Mouse (Mus musculus) hindbrain, embryonic 11.5 days (tissue): Measurements from ENCODE around the gene Sptssa. TPM values are rescaled to one million over a fixed set of nuclear protein-coding genes. Genes with fewer than 3 reads are reported as not detected.
A peak's percentile ranks its signal among the peaks of the same experiment; 100 is the strongest.

Source experiments
- ATAC-seq: fragments of 200-750 bp; cut with Nextera tagmentation; 2 replicates; pipeline ENCODE4 v1.8.0; 2017; ENCODE audit warnings: mild to moderate bottlenecking, moderate TSS enrichment, moderate library complexity; ENCODE audit not compliant: low FRiP score
- DNase-seq: peaks from one replicate; pipeline ENCODE4 v3.0.0-alpha.2; 2015; ENCODE audit warnings: low spot score
- H3K27ac ChIP-seq: fragments of 300-500 bp; sonication (generic); 2 replicates; pipeline ENCODE4 v1.5.1; 2014; ENCODE audit warnings: mild to moderate bottlenecking, low read depth, low read length
- H3K27me3 ChIP-seq: fragments of 300-500 bp; sonication (generic); 2 replicates; pipeline ENCODE4 v1.6.1; 2014; ENCODE audit warnings: mild to moderate bottlenecking, low read length, moderate library complexity, mixed read lengths; ENCODE audit not compliant: control insufficient read depth, insufficient read depth
- H3K36me3 ChIP-seq: fragments of 300-500 bp; sonication (generic); 2 replicates; pipeline ENCODE4 v1.6.1; 2014; ENCODE audit warnings: mild to moderate bottlenecking, low read length, moderate library complexity, mixed read lengths; ENCODE audit not compliant: control insufficient read depth, insufficient read depth
- H3K4me1 ChIP-seq: fragments of 300-500 bp; sonication (generic); replicated peaks from 2 replicates; pipeline ENCODE4 v1.6.1; 2014; ENCODE audit warnings: low read length, mixed read lengths; ENCODE audit not compliant: control insufficient read depth, insufficient read depth
- H3K4me2 ChIP-seq: fragments of 300-500 bp; sonication (generic); replicated peaks from 2 replicates; pipeline ENCODE4 v1.6.1; 2014; ENCODE audit warnings: mild to moderate bottlenecking, low read depth, low read length
- H3K4me3 ChIP-seq: fragments of 300-500 bp; sonication (generic); 2 replicates; pipeline ENCODE4 v1.5.1; 2014; ENCODE audit warnings: low read depth, low read length
- H3K9ac ChIP-seq: fragments of 300-500 bp; sonication (generic); 2 replicates; pipeline ENCODE4 v1.6.1; 2014; ENCODE audit warnings: low read depth, low read length
- H3K9me3 ChIP-seq: fragments of 300-500 bp; sonication (generic); 2 replicates; pipeline ENCODE4 v1.6.1; 2016; ENCODE audit warnings: low read length; ENCODE audit not compliant: control insufficient read depth
- WGBS: fragments of 180-500 bp; shearing (Covaris S2); extraction: QIAGEN DNeasy Blood & Tissue Kit; methylation state at CpG from one replicate; pipeline ENCODE4 v1.1.7; 2014; 5-methylcytosine and 5-hydroxymethylcytosine counted together
- polyA plus RNA-seq: library from polyadenylated mRNA; unstranded; fragments of >200 nt; fragmentation: Nextera tagmentation; extraction: Ambion mirVana; gene quantifications from 2 replicates; pipeline ENCODE4 v1.2.1, GENCODE M21; 2014

Sptssa gene
- polyA plus RNA-seq, 1 experiment from 2014 or later: 206 TPM

DNA sequence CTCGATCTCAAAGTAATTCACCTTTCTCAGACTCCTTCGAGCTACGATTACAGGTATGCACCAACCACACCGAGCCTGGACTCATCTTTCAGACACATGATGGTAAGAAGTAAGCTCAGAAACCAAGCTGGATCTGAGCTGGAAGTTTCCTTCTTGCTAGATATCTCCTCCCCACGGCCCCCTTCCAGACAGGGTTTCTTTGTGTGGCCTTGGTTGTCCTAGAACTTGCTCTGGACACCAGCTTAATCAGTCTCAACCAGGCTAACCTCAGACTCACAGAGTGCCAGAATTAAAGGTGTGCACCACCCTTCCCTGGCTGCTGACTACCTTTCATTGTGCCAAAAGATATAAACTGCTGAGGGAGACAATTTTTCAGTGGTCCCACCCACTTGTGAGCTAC, 1.6 kb upstream of the Sptssa start:
- no peak overlapping the region for H3K4me2 ChIP-seq
- H3K36me3 ChIP-seq: no peaks in the 10 kb centered on the region
- no peak overlapping the region for H3K27ac ChIP-seq
- 93% methylated on average over 5 of the region's 5 CpGs for WGBS
- no peak overlapping the region for H3K4me3 ChIP-seq
- ATAC-seq: no peak
- no peaks in the 10 kb centered on the region for H3K9me3 ChIP-seq
- no peak overlapping the region for H3K9ac ChIP-seq
- H3K27me3 ChIP-seq: no peaks in the 10 kb centered on the region
- no peaks in the 10 kb centered on the region for H3K4me1 ChIP-seq
- no peak for DNase-seq

DNA sequence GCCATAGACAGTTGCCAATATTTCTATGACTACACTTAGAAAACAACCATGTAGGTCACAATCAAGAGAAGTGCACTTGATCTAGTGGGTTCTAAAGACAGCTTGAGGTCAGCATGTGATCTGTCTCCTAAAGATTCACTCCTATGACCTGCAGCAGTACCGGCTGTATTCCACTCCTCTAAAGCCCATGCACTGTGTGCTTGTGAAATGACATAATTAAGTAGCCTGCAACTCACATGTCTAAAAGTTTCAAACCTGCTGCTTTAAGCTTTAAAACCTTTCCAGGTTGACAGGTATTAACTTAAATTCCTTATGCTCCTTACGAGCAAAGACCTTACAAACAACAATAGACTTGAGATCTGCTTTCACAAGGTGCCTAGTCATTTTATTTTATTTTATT, 853 bp upstream of the Sptssa start:
- Histone ChIP-seq H3K27ac (no peak overlapping the region), H3K9ac (no peak overlapping the region), H3K4me3 (no peak overlapping the region), H3K27me3 (no peaks in the 10 kb centered on the region), H3K4me1 (no peaks in the 10 kb centered on the region), H3K9me3 (no peaks in the 10 kb centered on the region), H3K36me3 (no peaks in the 10 kb centered on the region), H3K4me2 (peak overlapping the region; percentile 59; the same call in 1 of the 2 replicates)
- ATAC-seq (no peak), DNase-seq (no peak)
- WGBS: 66% methylated on average over 2 of the region's 2 CpGs

DNA sequence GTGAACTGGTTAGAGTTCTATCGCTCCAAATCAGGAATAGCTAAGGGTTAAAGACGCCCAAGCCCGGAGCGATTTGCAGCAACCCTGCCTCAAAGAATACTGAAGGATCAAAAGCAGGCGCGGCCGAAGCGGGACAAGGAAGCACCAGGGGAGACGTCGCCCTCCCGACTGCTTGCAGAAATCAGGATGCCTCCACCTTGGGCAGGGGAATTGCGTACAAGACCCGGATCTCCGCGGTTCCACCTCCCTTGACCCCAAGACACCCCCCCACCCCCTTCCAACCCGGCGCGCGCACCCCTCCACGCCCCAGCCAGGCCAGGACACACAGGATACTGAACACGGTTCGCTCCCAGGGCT, 356 bp downstream of the Sptssa start:
- Histone ChIP-seq H3K4me2 (peak overlapping the region; percentile 59), H3K9ac (peak overlapping the region; percentile 77), H3K9me3 (no peaks in the 10 kb centered on the region), H3K36me3 (no peaks in the 10 kb centered on the region), H3K27me3 (no peaks in the 10 kb centered on the region), H3K4me3 (peak overlapping the region; percentile 66), H3K27ac (peak overlapping the region; percentile 73), H3K4me1 (no peaks in the 10 kb centered on the region)
- ATAC-seq (no peak; the same call in 1 of the 2 replicates), DNase-seq (no peak)
- WGBS: under 1% methylated on average over 22 of the region's 22 CpGs

DNA sequence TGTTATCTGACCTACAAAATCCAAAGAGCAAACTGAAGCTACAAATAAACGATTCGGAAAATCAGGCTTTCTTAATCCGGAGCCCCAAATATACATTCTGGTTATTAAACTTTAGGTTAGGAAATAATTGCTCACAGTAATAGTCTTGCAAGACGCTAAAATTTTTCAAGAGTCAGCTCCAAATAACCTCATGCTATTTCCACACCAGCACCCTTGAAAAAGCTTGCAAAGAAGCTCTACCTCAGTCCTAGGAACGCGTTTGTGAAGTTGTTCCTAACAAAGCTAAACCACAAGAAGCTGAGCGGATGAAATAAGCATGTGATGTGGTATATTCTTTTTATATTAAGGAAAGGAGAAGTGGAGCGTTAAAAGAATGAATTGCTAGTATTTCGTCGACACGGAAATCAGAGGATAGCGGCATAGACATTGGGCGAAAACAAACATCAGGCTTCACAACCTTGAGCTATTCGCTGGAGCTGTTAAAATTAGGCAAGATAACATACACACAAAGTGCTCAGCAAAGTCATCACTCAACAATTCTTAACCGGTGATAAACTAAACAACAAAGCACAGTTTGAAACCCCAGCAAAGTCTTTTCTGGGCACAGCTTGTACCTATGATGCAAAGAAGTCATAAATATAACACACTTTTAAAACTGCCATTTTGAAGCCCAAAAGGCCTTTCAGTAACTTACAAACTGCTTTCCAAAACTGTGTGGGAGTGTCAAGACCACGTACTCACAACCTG, 908 bp downstream of the Sptssa start:
- Histone ChIP-seq H3K4me3 (peak overlapping the region; percentile 66), H3K9ac (peak overlapping the region; percentile 77), H3K9me3 (no peaks in the 10 kb centered on the region), H3K27me3 (no peaks in the 10 kb centered on the region), H3K4me1 (no peaks in the 10 kb centered on the region), H3K36me3 (no peaks in the 10 kb centered on the region), H3K4me2 (peak overlapping the region; percentile 59), H3K27ac (peak overlapping the region; percentile 73)
- 34% methylated on average over 16 of the region's 16 CpGs for WGBS
- ATAC-seq (no peak), DNase-seq (no peak)

DNA sequence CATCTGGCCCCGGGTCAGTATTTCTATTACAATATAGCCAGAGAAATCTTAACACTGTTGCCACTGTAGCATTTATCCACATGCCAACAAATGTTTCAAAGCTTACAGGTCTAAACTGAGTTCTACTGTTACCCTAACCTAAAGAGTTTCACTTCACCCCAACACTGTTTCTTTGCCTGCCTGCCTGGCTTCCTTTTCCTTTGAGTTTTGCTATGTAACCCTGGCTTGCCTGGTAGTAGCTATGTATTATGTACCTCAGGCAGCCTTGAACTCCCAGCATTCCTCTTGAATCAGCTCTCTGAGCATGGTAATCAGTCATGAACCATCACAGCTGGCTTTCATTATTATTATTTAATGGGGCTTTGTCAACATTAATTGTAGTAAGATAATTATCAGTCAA, 1.6 kb downstream of the Sptssa start:
- no peaks in the 10 kb centered on the region for H3K27me3 ChIP-seq
- no peak overlapping the region for H3K4me2 ChIP-seq
- 82% methylated on average over 1 of the region's 1 CpGs for WGBS
- no peaks in the 10 kb centered on the region for H3K36me3 ChIP-seq
- no peaks in the 10 kb centered on the region for H3K9me3 ChIP-seq
- no peak overlapping the region for H3K27ac ChIP-seq
- H3K4me3 ChIP-seq: no peak overlapping the region
- peak; percentile 6 for DNase-seq
- no peaks in the 10 kb centered on the region for H3K4me1 ChIP-seq
- no peak overlapping the region for H3K9ac ChIP-seq
- no peak for ATAC-seq

DNA sequence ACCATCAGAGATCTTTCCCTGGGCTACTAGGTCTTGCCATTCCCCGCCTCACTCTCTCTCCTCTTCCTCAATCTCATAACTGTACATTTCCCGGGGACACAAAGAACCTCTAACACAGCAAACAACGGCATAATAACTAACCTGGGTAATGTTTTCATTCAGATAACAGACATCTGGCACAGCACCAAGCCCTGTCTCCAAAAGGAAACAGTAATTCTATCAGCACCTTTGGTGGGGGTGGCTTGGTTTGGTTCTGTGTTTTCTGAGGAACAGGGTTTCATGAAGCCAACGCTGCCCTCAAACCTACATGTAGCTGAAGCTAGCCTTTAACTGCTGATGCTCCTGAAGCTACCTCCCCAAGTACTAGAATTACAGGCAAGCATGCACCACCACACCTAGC, 2.2 kb downstream of the Sptssa start:
- no peak overlapping the region for H3K9ac ChIP-seq
- no peak for ATAC-seq
- no peaks in the 10 kb centered on the region for H3K9me3 ChIP-seq
- no peak overlapping the region for H3K27ac ChIP-seq
- no peak for DNase-seq
- H3K27me3 ChIP-seq: no peaks in the 10 kb centered on the region
- H3K4me1 ChIP-seq: no peaks in the 10 kb centered on the region
- H3K4me3 ChIP-seq: no peak overlapping the region
- H3K36me3 ChIP-seq: no peaks in the 10 kb centered on the region
- WGBS: 94% methylated on average over 4 of the region's 4 CpGs
- no peak overlapping the region for H3K4me2 ChIP-seq

DNA sequence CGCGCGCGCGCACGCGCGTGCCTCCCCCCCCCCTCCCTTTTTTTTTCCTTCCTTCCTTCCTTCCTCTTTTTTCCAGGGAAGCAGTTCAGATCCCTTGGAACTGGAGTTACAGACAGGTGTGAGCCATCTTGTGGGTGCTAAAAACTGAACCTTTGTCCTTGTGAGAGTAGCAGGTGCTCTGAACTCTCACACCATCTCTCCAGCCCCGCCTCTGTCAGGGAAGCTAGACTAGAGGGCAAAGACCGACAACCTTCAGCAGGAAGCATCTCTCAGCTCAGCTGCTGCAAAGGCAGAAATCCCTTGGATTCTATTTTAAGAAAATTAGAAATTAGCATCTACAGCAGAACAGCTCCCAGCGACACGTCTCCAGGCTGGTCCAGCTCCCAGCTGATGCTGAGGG, 4.0 kb downstream of the Sptssa start:
- no peak for DNase-seq
- Histone ChIP-seq H3K9me3 (no peaks in the 10 kb centered on the region), H3K27ac (no peak overlapping the region), H3K4me2 (no peak overlapping the region), H3K27me3 (no peaks in the 10 kb centered on the region), H3K4me3 (no peak overlapping the region), H3K9ac (no peak overlapping the region), H3K36me3 (0 out of 2 replicates have a peak, but pooled peaks cover 2% of the 10 kb centered on the region), H3K4me1 (no peaks in the 10 kb centered on the region)
- ATAC-seq: no peak
- WGBS: 86% methylated on average over 12 of the region's 12 CpGs

DNA sequence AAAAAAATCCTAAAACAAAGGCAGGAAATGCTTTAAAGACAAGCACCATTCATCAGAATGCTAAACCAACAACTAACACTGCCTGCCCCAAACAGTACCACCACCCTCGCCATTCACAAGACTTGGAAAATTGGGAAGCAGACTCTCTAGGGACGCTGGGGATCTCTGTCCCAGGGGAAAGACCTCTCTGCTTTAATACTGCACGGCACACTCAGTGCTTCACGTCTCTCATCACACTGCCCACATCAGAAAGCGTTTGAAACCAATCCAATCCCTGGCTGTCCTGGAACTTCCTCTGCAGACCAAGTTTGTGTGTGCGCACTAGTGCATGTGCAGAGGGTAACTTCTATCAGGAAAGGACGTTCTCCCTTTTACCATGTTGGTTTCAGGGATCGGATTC, 4.6 kb downstream of the Sptssa start:
- Histone ChIP-seq H3K4me2 (no peak overlapping the region), H3K9ac (no peak overlapping the region)
- no peak for ATAC-seq

DNA sequence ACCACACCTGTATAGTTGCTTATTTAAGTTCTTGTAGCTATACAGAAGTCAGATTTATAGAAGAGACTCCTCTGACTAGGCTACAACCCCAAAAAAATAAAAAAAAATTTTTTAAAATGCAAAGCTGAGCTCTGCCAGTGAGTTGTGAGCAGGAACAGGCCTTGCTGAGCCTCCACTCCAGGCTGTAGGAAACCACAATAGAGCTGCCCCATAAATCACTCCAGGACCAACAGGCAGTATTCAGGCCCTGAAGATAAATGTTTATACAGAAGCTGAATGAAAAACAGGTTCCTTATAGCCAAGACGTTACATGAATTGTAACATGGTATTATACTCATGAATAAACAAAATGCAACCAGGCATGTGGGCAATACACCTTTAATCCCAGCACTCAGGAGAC, 5.2 kb downstream of the Sptssa start:
- no peak overlapping the region for H3K4me3 ChIP-seq
- 53% methylated on average over 1 of the region's 1 CpGs for WGBS
- ATAC-seq (no peak), DNase-seq (no peak)
- no peaks in the 10 kb centered on the region for H3K27me3 ChIP-seq
- no peak overlapping the region for H3K9ac ChIP-seq
- H3K4me1 ChIP-seq: no peaks in the 10 kb centered on the region
- H3K27ac ChIP-seq: no peak overlapping the region
- no peaks in the 10 kb centered on the region for H3K9me3 ChIP-seq
- H3K4me2 ChIP-seq: no peak overlapping the region
- 0 out of 2 replicates have a peak, but pooled peaks cover 2% of the 10 kb centered on the region for H3K36me3 ChIP-seq

More for the DNA sequence above, 4.6 kb downstream of the Sptssa start:
- H3K27me3 ChIP-seq: no peaks in the 10 kb centered on the region
- H3K4me3 ChIP-seq: no peak overlapping the region
- 62% methylated on average over 8 of the region's 8 CpGs for WGBS
- H3K4me1 ChIP-seq: no peaks in the 10 kb centered on the region
- H3K27ac ChIP-seq: no peak overlapping the region
- H3K9me3 ChIP-seq: no peaks in the 10 kb centered on the region
- 0 out of 2 replicates have a peak, but pooled peaks cover 2% of the 10 kb centered on the region for H3K36me3 ChIP-seq
- no peak for DNase-seq
